Mouse (Mus musculus) kidney, adult 2 months (tissue): ENCODE measurements around the gene D330020A13Rik.

Experiments used
- CTCF ChIP-seq: fragments of 200-500 bp; conservative IDR thresholded peaks from 2 replicates; pipeline ENCODE4 v1.5.1; 2011; ENCODE audit warnings: low read depth, mild to moderate bottlenecking, control low read depth, low read length, moderate library complexity, mixed read lengths; ENCODE audit not compliant: insufficient read depth, insufficient read length
- POLR2A ChIP-seq: fragments of 200-500 bp; IDR thresholded peaks from one replicate; pipeline ENCODE4 v1.6.1; 2011; ENCODE audit warnings: low read depth, low read length, control low read depth

- TF ChIP-seq CTCF (no peak), POLR2A (no peak)
Observed at GRCm38 (mm10) chr6:120289430-120289829, 4.7 kb upstream of the D330020A13Rik start.
